Mouse (Mus musculus) limb, embryonic 10.5 days (tissue): ENCODE results near the gene Peg10. TPM values are rescaled to one million over a fixed set of nuclear protein-coding genes. Genes with fewer than 3 reads are reported as not detected.
"Not testable (repeated sequence)": the region's sequence is repeated elsewhere in the genome, so short reads cannot be mapped to it uniquely, and the experiment has no call there.

Source experiments
- DNase-seq: peaks from one replicate; pipeline ENCODE4 v3.0.0-alpha.2; 2017; ENCODE audit warnings: low spot score
- H3K27ac ChIP-seq: fragments of 300-500 bp; sonication (generic); 2 replicates; pipeline ENCODE4 v1.5.1; 2016; ENCODE audit warnings: mild to moderate bottlenecking
- H3K27me3 ChIP-seq: fragments of 300-500 bp; sonication (generic); 2 replicates; pipeline ENCODE4 v1.6.1; 2016; ENCODE audit warnings: low read depth, mild to moderate bottlenecking; ENCODE audit not compliant: poor library complexity, severe bottlenecking
- H3K36me3 ChIP-seq: fragments of 300-500 bp; sonication (generic); 2 replicates; pipeline ENCODE4 v1.6.1; 2016; ENCODE audit warnings: mild to moderate bottlenecking, moderate library complexity
- H3K4me1 ChIP-seq: fragments of 300-500 bp; sonication (generic); 2 replicates; pipeline ENCODE4 v1.6.1; 2016
- H3K4me3 ChIP-seq: fragments of 300-500 bp; sonication (generic); 2 replicates; pipeline ENCODE4 v1.5.1; 2016; ENCODE audit warnings: mild to moderate bottlenecking, moderate library complexity
- H3K9me3 ChIP-seq: fragments of 300-500 bp; sonication (generic); replicated peaks from 2 replicates; pipeline ENCODE4 v1.6.1; 2016; ENCODE audit warnings: mild to moderate bottlenecking
- WGBS: fragments of 180-500 bp; shearing (Covaris S2); methylation state at CpG from one replicate; pipeline ENCODE4 v1.1.7; 2016; 5-methylcytosine and 5-hydroxymethylcytosine counted together
- polyA plus RNA-seq: library from polyadenylated mRNA; unstranded; fragments of >200 nt; fragmentation: Nextera tagmentation; extraction: Ambion mirVana; gene quantifications from 2 replicates; pipeline ENCODE4 v1.2.1, GENCODE M21; 2016

Gene Peg10
- polyA plus RNA-seq, 1 experiment from 2014 or later, result 33.5 TPM

DNA sequence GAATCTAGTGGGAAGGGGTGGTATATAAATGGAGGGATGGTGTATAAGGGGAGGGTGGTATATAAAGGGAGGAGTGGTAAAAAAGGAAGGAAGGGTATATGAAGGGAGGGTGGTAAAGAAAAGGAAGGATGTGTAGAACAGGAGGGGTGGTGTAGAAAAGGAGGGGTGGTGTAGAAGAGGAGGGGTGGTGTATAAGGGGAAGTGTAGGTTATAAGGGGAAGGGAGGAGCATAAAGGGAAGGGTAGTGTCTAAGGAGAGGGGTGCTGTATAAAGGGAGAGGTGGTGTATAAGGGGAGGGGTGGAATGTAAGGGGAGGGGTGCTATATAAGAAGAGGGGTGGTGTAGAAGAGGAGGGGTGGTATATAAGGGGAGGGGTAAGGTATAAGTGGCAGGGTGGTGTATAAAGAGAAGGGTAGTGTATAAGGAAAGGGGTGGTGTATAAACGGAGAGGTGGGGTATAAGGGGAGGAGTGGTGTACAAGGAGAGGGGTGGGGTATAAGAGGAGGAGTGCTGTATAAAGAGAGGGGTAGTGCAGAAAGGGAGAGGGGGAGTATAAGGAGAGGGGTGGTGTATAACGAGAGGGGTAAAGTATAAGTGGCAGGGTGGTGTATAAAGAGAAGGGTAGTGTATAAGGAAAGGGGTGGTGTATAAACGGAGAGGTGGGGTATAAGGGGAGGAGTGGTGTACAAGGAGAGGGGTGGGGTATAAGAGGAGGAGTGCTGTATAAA, 14.5 kb downstream of the Peg10 start:
- not testable (repeated sequence) for H3K9me3 ChIP-seq, H3K4me1 ChIP-seq, H3K4me3 ChIP-seq, DNase-seq, H3K27ac ChIP-seq, H3K27me3 ChIP-seq
- peaks cover 40% of the 10 kb centered on the region for H3K36me3 ChIP-seq
- WGBS, result 34% methylated on average over 3 of the region's 3 CpGs

DNA sequence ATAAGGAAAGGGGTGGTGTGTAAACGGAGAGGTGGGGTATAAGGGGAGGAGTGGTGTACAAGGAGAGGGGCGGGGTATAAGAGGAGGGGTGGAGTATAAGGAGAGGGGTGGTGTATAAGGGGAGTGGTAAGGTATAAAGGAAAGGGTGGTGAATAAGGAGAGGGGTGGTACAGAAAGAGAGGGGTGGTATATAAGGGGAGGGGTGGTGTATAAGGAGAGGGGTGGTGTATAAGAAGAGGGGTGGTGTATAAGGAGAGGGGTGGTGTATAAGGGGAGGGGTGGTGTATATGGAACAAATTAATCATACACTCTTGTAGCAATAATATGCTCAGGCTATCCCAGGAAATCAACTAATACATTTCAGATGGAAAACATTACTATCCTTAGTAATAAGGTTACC, 15.1 kb downstream of the Peg10 start:
- no peak overlapping the region for H3K4me3 ChIP-seq
- no peaks in the 10 kb centered on the region for H3K4me1 ChIP-seq
- no peaks in the 10 kb centered on the region for H3K9me3 ChIP-seq
- no peak overlapping the region for H3K27ac ChIP-seq
- no peak for DNase-seq
- H3K36me3 ChIP-seq, result peaks cover 33% of the 10 kb centered on the region
- 41% methylated on average over 2 of the region's 2 CpGs for WGBS
- no peaks in the 10 kb centered on the region for H3K27me3 ChIP-seq

DNA sequence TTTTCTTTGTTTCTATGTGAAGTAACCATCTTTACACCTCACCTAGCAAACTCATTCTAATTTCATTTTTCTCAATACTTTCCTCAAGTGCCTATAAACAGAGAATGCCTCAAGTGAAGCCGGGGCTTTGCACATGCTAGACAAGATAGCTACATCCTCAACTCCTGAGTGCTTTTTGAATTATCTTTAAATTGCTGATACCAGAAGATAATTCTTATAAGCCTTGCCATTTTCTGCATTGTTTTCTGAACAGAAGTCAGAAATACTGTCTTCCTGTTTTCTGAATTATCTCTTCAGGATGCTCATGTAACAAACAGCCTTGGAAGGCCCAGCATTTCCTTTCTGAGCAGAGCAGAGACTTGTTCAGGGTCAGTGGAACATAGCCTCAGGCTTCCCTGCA, 49.2 kb downstream of the Peg10 start:
- H3K36me3 ChIP-seq, result no peaks in the 10 kb centered on the region
- no peaks in the 10 kb centered on the region for H3K27me3 ChIP-seq
- DNase-seq, result no peak
- no peak overlapping the region for H3K4me3 ChIP-seq
- no peaks in the 10 kb centered on the region for H3K9me3 ChIP-seq
- WGBS, result 95% methylated on average over 1 of the region's 1 CpGs
- peaks cover 13% of the 10 kb centered on the region for H3K4me1 ChIP-seq
- peak overlapping the region; percentile 53 for H3K27ac ChIP-seq

DNA sequence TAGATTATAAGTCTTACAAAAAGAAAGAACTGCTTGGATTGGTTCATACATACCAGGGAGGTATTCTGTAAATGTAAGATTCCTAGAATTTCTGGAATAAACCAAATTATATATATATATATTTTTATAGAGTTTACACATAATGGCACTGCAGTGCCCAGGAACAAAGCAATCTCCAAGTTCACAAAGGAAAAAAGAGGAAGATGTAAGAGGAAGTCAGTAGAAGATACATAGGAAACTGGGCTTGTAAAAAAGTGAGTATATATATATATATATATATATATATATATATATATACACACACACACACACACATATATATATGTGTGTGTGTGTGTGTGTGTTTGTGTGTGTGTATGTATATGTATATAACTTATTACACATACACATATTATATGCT, 50.2 kb downstream of the Peg10 start:
- not testable (repeated sequence) for H3K9me3 ChIP-seq, DNase-seq, H3K4me3 ChIP-seq, H3K27me3 ChIP-seq, H3K27ac ChIP-seq, H3K36me3 ChIP-seq
- H3K4me1 ChIP-seq, result peaks cover 13% of the 10 kb centered on the region

DNA sequence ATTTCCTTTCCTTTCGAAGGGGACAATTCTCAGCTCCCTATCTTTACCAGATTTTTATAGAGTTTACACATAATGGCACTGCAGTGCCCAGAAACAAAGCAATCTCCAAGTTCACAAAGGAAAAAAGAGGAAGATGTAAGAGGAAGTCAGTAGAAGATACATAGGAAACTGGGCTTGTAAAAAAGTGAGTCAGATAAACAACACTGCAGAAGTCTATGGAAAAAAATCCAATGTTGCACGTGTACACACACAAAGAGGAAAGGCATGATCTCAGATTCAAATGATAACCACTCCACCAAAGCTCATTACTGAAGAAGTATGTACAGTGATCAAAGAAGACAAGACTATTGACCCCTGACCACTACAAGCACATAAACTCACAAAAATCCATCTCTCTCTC, 51.3 kb downstream of the Peg10 start:
- 80% methylated on average over 2 of the region's 2 CpGs for WGBS

DNA sequence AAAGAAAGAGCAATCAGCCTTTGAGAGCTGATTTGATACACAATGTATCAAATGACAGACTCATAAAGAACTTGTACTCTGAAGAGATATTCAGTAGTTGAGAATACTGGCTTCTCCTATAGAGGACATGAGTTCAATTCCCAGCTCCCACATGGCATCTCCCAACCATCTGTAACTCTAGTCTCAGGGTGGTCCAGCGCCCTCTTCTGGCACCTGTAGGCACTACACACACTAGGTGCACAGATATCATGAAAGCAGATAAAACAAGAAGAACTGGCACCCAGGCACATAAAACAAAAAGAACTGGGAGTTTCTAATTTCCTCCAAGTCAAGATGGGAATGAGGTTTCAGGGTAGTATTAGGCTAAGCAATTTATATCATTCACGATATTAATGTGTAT, 52.3 kb downstream of the Peg10 start:
- no peaks in the 10 kb centered on the region for H3K27me3 ChIP-seq
- DNase-seq, result no peak
- 0 out of 2 replicates have a peak, but pooled peaks cover 2% of the 10 kb centered on the region for H3K9me3 ChIP-seq
- H3K36me3 ChIP-seq, result peaks cover 3% of the 10 kb centered on the region
- 80% methylated on average over 2 of the region's 2 CpGs for WGBS
- H3K4me1 ChIP-seq, result no peaks in the 10 kb centered on the region
- no peak overlapping the region for H3K27ac ChIP-seq
- no peak overlapping the region for H3K4me3 ChIP-seq

More for the DNA sequence above, 51.3 kb downstream of the Peg10 start:
- no peaks in the 10 kb centered on the region for H3K27me3 ChIP-seq
- DNase-seq, result no peak
- peaks cover 4% of the 10 kb centered on the region; the same call in 1 of the 2 replicates for H3K4me1 ChIP-seq
- no peak overlapping the region for H3K4me3 ChIP-seq
- 0 out of 2 replicates have a peak overlapping the region, but pooled peaks have one; percentile 26 for H3K27ac ChIP-seq
- 0 out of 2 replicates have a peak, but pooled peaks cover 2% of the 10 kb centered on the region for H3K9me3 ChIP-seq
- H3K36me3 ChIP-seq, result peaks cover 3% of the 10 kb centered on the region

DNA sequence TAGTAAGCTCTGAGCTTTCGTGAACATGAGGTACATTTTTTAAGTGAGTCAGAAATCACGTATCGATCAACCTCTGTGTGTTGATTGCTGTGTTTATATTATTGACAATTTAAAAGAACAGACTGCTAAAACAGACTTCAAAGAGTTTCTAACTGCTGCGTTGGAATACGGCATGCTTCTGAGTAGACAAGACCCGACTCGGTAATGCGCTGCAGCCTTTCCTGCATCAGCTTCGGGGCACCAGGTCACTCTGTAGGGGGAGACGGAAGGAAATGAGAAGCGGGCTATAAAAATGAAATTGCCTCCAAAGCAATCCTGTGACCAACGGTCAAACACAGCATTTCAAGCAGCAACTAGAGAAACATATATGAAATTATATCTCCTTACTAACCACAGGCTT, 59.9 kb downstream of the Peg10 start:
- 14% methylated on average over 12 of the region's 12 CpGs for WGBS
- Histone ChIP-seq H3K4me3 (no peak overlapping the region), H3K27me3 (no peaks in the 10 kb centered on the region), H3K9me3 (0 out of 2 replicates have a peak, but pooled peaks cover 2% of the 10 kb centered on the region), H3K36me3 (peaks cover 3% of the 10 kb centered on the region), H3K27ac (peak overlapping the region; percentile 73), H3K4me1 (peaks cover 50% of the 10 kb centered on the region)
- peak; percentile 62 for DNase-seq

Other genes with a start within 250 kb of the Peg10 start
- 109 and 248 TPM in 2 replicates for gene Col1a2, start 242.5 kb upstream of the Peg10 start, polyA plus RNA-seq
- gene Casd1, start 146.5 kb upstream of the Peg10 start, polyA plus RNA-seq, result 84.3 and 89.6 TPM in 2 replicates
- 38.5 and 52.3 TPM in 2 replicates for gene Sgce, start 99 bp upstream of the Peg10 start, polyA plus RNA-seq
- gene Ppp1r9a, start 155.6 kb downstream of the Peg10 start, polyA plus RNA-seq, result 21.8 and 28.5 TPM in 2 replicates